Mouse (Mus musculus) ES-E14 (cell line): ENCODE measurements around the gene Nmur1. TPM values are rescaled to one million over a fixed set of nuclear protein-coding genes. Genes with fewer than 3 reads are reported as not detected.

Experiments
- DNase-seq: peaks from one replicate; pipeline ENCODE4 v3.0.0-alpha.2; 2013; ENCODE audit warnings: low read depth, low spot score
- H3K27ac ChIP-seq: 2 replicates; pipeline ENCODE4 v1.5.1; 2012; ENCODE audit warnings: low read depth, mild to moderate bottlenecking, low read length, moderate library complexity, mixed read lengths; ENCODE audit not compliant: poor library complexity, insufficient read depth, severe bottlenecking
- H3K36me3 ChIP-seq: 2 replicates; pipeline ENCODE4 v1.6.1; 2012; ENCODE audit warnings: mild to moderate bottlenecking, low read length, moderate library complexity, mixed read lengths; ENCODE audit not compliant: control insufficient read depth, poor library complexity, insufficient read depth, severe bottlenecking
- H3K4me1 ChIP-seq, 2 experiments: fragments of 150-350 bp in 1 of 2; sonication (generic) in 1 of 2; 2 replicates each; pipeline ENCODE4 v1.6.1; 2012; ENCODE audit warnings: low read length in 2 of 2, mild to moderate bottlenecking in 1 of 2, mixed read lengths in 1 of 2; ENCODE audit not compliant: control insufficient read depth in 2 of 2, insufficient read depth in 2 of 2, poor library complexity in 1 of 2
- H3K4me3 ChIP-seq, 2 experiments: fragments of 150-350 bp in 1 of 2; sonication (generic) in 1 of 2; 2 replicates each; pipeline ENCODE4 v1.5.1; 2012; ENCODE audit warnings: low read length in 2 of 2, low read depth in 1 of 2, mild to moderate bottlenecking in 1 of 2, mixed read lengths in 1 of 2; ENCODE audit not compliant: insufficient read depth in 1 of 2, poor library complexity in 1 of 2, severe bottlenecking in 1 of 2
- H3K9ac ChIP-seq: 2 replicates; pipeline ENCODE4 v1.6.1; 2012; ENCODE audit warnings: low read depth, mild to moderate bottlenecking, low read length, mixed read lengths; ENCODE audit not compliant: poor library complexity, insufficient read depth, severe bottlenecking
- H3K9me3 ChIP-seq: fragments of 150-350 bp; sonication (generic); 2 replicates; pipeline ENCODE4 v1.6.1; 2012; ENCODE audit warnings: low read depth, mild to moderate bottlenecking, low read length; ENCODE audit not compliant: control insufficient read depth, insufficient read depth
- CHD2 ChIP-seq: IDR thresholded peaks from 2 replicates; pipeline ENCODE4 v1.6.1; 2014; ENCODE audit warnings: mild to moderate bottlenecking, low read depth, low read length, inconsistent platforms
- HCFC1 ChIP-seq: IDR thresholded peaks from 2 replicates; pipeline ENCODE4 v1.6.1; 2012; ENCODE audit warnings: low read length, inconsistent platforms, borderline replicate concordance; ENCODE audit not compliant: insufficient read depth
- MAFK ChIP-seq: IDR thresholded peaks from 2 replicates; pipeline ENCODE4 v1.6.1; 2014; ENCODE audit warnings: mild to moderate bottlenecking, low read depth, low read length, inconsistent platforms; ENCODE audit not compliant: insufficient read depth
- ZC3H11A ChIP-seq: IDR thresholded peaks from 2 replicates; pipeline ENCODE4 v1.6.1; 2012; ENCODE audit warnings: low read depth, mild to moderate bottlenecking, inconsistent platforms, low read length, borderline replicate concordance
- ZNF384 ChIP-seq: IDR thresholded peaks from 2 replicates; pipeline ENCODE4 v1.6.1; 2012; ENCODE audit warnings: low read depth, low read length, inconsistent platforms
- in situ Hi-C, 2 experiments: fragments of 600-800 bp; cut with MboI; formaldehyde crosslinking; loops; one replicate each; pipeline ENCODE4 v1.15.1; 2025; ENCODE audit warnings: low sequenced_read_pairs in 2 of 2, inconsistent platforms in 1 of 2; ENCODE audit not compliant: unreplicated experiment in 2 of 2
- total RNA-seq: library from RNA; depleted of rRNA; stranded (reverse); fragments of 300-350 nt; gene quantifications from 2 replicates; pipeline ENCODE4 v1.2.3, GENCODE M21; 2012

Nmur1 gene
- total RNA-seq, 1 experiment, result 0.18 TPM

DNA sequence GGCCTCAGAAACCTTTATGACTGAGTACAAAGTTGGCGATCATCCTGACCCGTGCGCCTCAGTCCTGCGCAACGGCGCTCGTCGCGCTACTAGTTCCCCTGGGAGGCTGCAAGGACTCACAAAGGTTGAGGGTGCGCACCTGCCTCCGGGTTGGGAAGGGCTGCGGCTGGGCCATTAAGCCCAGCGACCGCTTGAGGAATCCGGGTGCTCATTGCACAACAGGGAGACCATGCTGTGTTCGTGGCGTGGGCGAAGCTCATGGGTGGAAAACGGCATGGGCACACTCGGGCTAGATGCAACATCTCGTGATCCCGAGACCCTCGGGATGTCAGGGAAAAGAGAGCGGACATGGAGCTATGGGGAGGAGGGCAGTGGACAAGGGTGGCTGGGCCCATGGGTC, 16.8 kb upstream of the Nmur1 start:
- H3K4me1 ChIP-seq, result peaks cover 2 to 27% of the 10 kb centered on the region in 2 experiments; a peak in 3 of 4 replicates
- no peak for TF ChIP-seq HCFC1
- no peak for TF ChIP-seq CHD2
- no peak for TF ChIP-seq ZNF384
- TF ChIP-seq MAFK, result no peak
- no peak for TF ChIP-seq ZC3H11A
- H3K36me3 ChIP-seq, result no peaks in the 10 kb centered on the region
- no peaks in the 10 kb centered on the region for H3K9me3 ChIP-seq
- H3K4me3 ChIP-seq, result peak overlapping the region; percentile 59 to 73
- peak overlapping the region; percentile 93 for H3K9ac ChIP-seq
- DNase-seq, result no peak
- H3K27ac ChIP-seq, result peak overlapping the region; percentile 95
- in situ Hi-C loops, result no loop called here

DNA sequence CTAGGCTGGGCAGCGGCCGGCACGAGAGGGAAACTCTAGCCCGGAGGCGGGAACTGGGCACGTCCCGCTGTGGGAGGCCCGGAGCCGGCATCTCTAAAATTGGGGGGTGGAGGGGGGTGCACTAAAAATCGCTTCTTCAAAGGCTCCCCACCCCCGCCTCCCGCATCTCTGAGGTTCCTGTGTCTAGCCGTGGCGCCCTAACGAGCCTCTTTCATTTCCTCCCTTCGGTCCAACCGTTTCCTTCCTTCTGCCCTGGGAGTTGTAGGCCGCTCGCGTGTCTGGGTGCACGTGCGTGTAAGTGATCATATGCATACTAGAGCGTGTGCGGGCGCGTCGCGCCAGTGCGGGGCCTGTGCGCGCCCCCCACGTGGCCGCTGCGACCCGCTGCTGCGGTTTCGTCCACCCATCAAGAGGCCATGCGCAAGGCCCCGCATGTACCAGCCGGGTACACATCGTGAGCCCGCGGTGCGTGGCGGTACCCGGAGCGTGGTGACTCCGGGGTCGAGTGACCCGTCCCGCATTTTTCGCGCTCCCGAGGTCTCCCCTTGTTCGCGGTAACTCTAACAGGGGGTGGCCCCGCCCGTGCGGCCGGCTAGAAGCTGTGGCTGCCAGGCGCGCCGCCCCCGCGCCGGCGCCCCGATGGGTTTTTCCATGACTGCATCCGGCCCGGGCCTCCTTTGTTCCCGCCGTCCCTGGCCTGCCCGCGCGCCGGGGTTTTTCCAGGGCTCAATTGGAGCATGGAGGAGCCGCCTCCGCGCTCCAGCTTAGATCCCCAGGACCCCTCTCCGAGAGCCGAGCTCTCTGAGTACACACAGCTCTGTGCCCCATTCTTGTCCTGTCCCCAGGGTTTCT, 16.2 kb upstream of the Nmur1 start:
- peak; percentile 52 for DNase-seq
- H3K9me3 ChIP-seq, result no peaks in the 10 kb centered on the region
- H3K4me1 ChIP-seq, result peaks cover 2 to 30% of the 10 kb centered on the region in 2 experiments; a peak in 3 of 4 replicates
- peak overlapping the region; percentile 59 to 73 for H3K4me3 ChIP-seq
- no peaks in the 10 kb centered on the region for H3K36me3 ChIP-seq
- no peak for TF ChIP-seq ZC3H11A
- no peak for TF ChIP-seq ZNF384
- no peak for TF ChIP-seq CHD2
- no peak for TF ChIP-seq MAFK
- peak; percentile 43; the same call in 1 of the 2 replicates for TF ChIP-seq HCFC1
- H3K27ac ChIP-seq, result peak overlapping the region; percentile 95
- peak overlapping the region; percentile 93 for H3K9ac ChIP-seq
- in situ Hi-C loops, result no loop called here

DNA sequence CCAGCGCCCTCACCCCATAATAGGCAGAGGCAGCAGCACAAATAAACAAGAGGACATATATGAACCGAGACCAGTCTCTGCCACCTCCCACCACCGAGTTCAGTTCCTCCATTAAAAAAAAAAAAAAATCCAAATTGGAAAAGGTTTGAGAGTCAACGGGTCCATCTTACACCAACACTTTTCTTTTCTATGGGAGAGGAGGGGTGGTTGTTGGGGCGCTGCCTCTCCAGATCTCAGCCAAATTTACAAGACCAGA, 15.6 kb upstream of the Nmur1 start:
- in situ Hi-C loops, result no loop called here
- Histone ChIP-seq H3K4me3 (peak overlapping the region; percentile 59 to 73), H3K36me3 (no peaks in the 10 kb centered on the region), H3K4me1 (peaks cover 2 to 30% of the 10 kb centered on the region in 2 experiments; a peak in 3 of 4 replicates), H3K9ac (peak overlapping the region; percentile 93), H3K27ac (peak overlapping the region; percentile 95), H3K9me3 (no peaks in the 10 kb centered on the region)
- TF ChIP-seq CHD2, result no peak
- no peak for TF ChIP-seq HCFC1
- TF ChIP-seq ZC3H11A, result no peak
- no peak for TF ChIP-seq MAFK
- TF ChIP-seq ZNF384, result no peak
- DNase-seq, result no peak

DNA sequence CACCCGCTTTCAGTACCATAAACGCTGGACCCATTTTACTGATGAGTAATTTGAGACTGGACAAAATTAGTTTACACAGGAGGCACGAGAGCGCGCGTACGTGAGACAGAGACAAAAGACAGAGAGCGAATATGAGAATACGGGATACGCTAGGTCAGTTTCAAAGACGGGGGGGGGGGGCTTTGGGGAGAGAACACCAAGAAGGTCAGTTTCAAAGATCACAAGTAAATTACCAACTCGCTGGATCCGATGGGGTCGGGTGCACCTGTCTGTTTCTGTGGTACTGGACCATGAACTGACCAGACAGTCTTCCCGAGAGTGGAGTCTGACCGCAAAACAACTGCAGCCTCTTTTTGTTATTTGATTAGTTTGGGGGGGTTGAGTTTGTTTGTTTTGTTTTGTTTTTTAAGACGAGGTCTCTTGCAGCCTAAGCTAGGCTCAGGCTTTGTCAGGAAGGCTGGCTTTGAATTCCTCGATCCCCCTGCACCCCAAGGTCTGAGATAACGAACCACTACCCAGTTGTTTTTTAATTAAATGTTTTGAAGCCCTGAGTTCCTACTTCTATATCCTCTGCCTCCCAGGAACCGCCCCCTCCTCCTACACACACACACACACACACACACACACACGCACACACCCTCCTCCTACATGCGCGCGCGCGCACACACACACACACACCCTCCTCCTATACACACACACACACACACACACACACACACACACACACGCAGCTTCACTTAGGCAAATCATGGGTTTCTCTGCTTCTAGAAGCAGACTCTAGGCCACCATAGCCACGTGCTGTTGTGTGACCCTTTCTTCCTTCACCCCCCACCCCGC, 15.1 kb upstream of the Nmur1 start:
- Histone ChIP-seq H3K9ac (peak overlapping the region; percentile 93), H3K9me3 (no peaks in the 10 kb centered on the region), H3K27ac (peak overlapping the region; percentile 95), H3K4me3 (peak overlapping the region; percentile 59 to 73), H3K4me1 (peaks cover 2 to 35% of the 10 kb centered on the region in 2 experiments; a peak in 3 of 4 replicates), H3K36me3 (no peaks in the 10 kb centered on the region)
- no peak for TF ChIP-seq ZC3H11A
- TF ChIP-seq ZNF384, result no peak
- no peak for TF ChIP-seq MAFK
- no peak for DNase-seq
- in situ Hi-C loops, result no loop called here
